Mouse (Mus musculus) spleen, adult 2 months (tissue): ENCODE data around the gene Cyp26a1. TPM values are rescaled to one million over a fixed set of nuclear protein-coding genes. Genes with fewer than 3 reads are reported as not detected.

ENCODE experiments used
- DNase-seq, 2 experiments: peaks; one replicate each; pipeline versions ENCODE4 v3.0.0 to v3.0.0-alpha.2; 2012 to 2021; ENCODE audit warnings: low spot score in 2 of 2, low read depth in 1 of 2
- H3K27ac ChIP-seq: fragments of 200-500 bp; 2 replicates; pipeline ENCODE4 v1.5.1; 2012; ENCODE audit warnings: low read length, inconsistent platforms; ENCODE audit not compliant: insufficient read depth
- H3K27me3 ChIP-seq: fragments of 200-500 bp; 2 replicates; pipeline ENCODE4 v1.6.1; 2012; ENCODE audit warnings: mild to moderate bottlenecking, moderate library complexity, low read length, inconsistent platforms; ENCODE audit not compliant: control insufficient read depth, insufficient read depth
- H3K36me3 ChIP-seq: fragments of 200-500 bp; 2 replicates; pipeline ENCODE4 v1.6.1; 2012; ENCODE audit warnings: mild to moderate bottlenecking, low read length, inconsistent platforms; ENCODE audit not compliant: control insufficient read depth, insufficient read depth
- H3K4me1 ChIP-seq: fragments of 200-500 bp; 2 replicates; pipeline ENCODE4 v1.6.1; 2011; ENCODE audit warnings: inconsistent platforms; ENCODE audit not compliant: control insufficient read depth, insufficient read depth, insufficient read length
- H3K4me3 ChIP-seq: fragments of 200-500 bp; 2 replicates; pipeline ENCODE4 v1.5.1; 2011; ENCODE audit warnings: mild to moderate bottlenecking, inconsistent platforms; ENCODE audit not compliant: insufficient read depth, insufficient read length; ENCODE audit errors: extremely low read depth
- CTCF ChIP-seq: fragments of 200-500 bp; IDR thresholded peaks from 2 replicates; pipeline ENCODE4 v1.5.1; 2011; ENCODE audit warnings: mild to moderate bottlenecking, inconsistent platforms; ENCODE audit not compliant: insufficient read depth, insufficient read length, insufficient replicate concordance; ENCODE audit errors: extremely low read depth
- POLR2A ChIP-seq: fragments of 200-500 bp; IDR thresholded peaks from 2 replicates; pipeline ENCODE4 v1.6.1; 2011; ENCODE audit warnings: low read depth, low read length, inconsistent platforms
- WGBS: fragments of 180-500 bp; shearing (Covaris S2); methylation state at CpG from one replicate; pipeline ENCODE4 v1.1.7; 2018; 5-methylcytosine and 5-hydroxymethylcytosine counted together
- polyA plus RNA-seq: library from polyadenylated mRNA; depleted of rRNA; stranded (reverse); fragments of >200 nt; gene quantifications from 2 replicates; pipeline ENCODE4 v1.2.3, GENCODE M21; 2012; rRNA removed

Cyp26a1 gene
- polyA plus RNA-seq, 1 experiment, result 0.29 TPM

- TF ChIP-seq POLR2A, result no peak
- TF ChIP-seq CTCF, result no peak
- Histone ChIP-seq H3K4me1 (peaks cover 4% of the 10 kb centered on the region; the same call in 1 of the 2 replicates), H3K27ac (no peak overlapping the region), H3K27me3 (no peaks in the 10 kb centered on the region), H3K36me3 (no peaks in the 10 kb centered on the region), H3K4me3 (no peak overlapping the region)
- no peak for DNase-seq
- 86% methylated on average over 3 of the region's 3 CpGs for WGBS
Measured at GRCm38 (mm10) chr19:37738575-37738974, 41.0 kb downstream of the Cyp26a1 start.

GRCm38 (mm10) chr19:37740043-37740442, 42.4 kb downstream of the Cyp26a1 start:
- Histone ChIP-seq H3K27me3 (no peaks in the 10 kb centered on the region), H3K4me1 (peaks cover 4% of the 10 kb centered on the region; the same call in 1 of the 2 replicates), H3K27ac (no peak overlapping the region), H3K36me3 (no peaks in the 10 kb centered on the region), H3K4me3 (no peak overlapping the region)
- no peak for DNase-seq
- WGBS, result 17% methylated on average over 7 of the region's 7 CpGs
- TF ChIP-seq POLR2A (no peak), CTCF (no peak)

Other genes starting within 250 kb of the Cyp26a1 start
- gene Exoc6, start 147.4 kb upstream of the Cyp26a1 start, polyA plus RNA-seq, result 8.1 and 8.6 TPM in 2 replicates
- gene Cyp26c1, start 12.2 kb upstream of the Cyp26a1 start, polyA plus RNA-seq, result 0.08 and 0.12 TPM in 2 replicates